Mouse (Mus musculus): ENCODE measurements around the gene Gm49368. TPM values are rescaled to one million over a fixed set of nuclear protein-coding genes. Genes with fewer than 3 reads are reported as not detected.

Gm49368 gene
- polyA plus RNA-seq, 1 experiment, result not detected

DNA sequence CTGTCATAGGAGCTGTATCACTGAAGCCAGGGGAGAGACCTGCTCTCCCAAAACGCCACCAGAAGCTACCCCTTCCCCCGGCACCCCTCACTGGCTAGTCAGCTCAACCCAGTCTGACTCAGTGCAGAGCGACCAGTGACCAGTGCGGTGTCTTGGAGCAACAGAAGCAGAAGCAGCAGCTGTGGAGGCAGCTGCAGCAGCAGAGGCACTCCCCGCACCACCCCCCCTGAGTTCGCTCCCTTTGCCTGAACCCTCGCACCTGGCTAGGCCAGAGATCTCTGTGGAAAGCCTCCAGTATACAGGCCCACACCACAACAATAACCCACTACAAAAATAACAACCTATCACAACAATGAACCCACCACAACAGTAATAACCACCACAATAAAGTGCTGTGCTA lies 3.9 kb upstream of the Gm49368 start:
- WGBS, result 68% methylated on average over 7 of the region's 7 CpGs
- no peak overlapping the region for H3K27ac ChIP-seq (ENCODE audit: insufficient read depth, low read length)
- H3K4me1 ChIP-seq (ENCODE audit: control insufficient read depth, insufficient read depth, low read length), result no peaks in the 10 kb centered on the region
- H3K27me3 ChIP-seq (ENCODE audit: control insufficient read depth, insufficient read depth, low read length), result no peaks in the 10 kb centered on the region
- TF ChIP-seq POLR2A (IDR thresholded peaks at IDR 0.05; ENCODE audit: borderline replicate concordance, insufficient read depth, low read length) (no peak), CTCF (IDR thresholded peaks at IDR 0.05; ENCODE audit: borderline replicate concordance, insufficient read depth, low read depth, low read length) (no peak)
- DNase-seq, result no peak
- no peak overlapping the region for H3K4me3 ChIP-seq (replicated peaks; ENCODE audit: insufficient read depth, low read depth, low read length)

DNA sequence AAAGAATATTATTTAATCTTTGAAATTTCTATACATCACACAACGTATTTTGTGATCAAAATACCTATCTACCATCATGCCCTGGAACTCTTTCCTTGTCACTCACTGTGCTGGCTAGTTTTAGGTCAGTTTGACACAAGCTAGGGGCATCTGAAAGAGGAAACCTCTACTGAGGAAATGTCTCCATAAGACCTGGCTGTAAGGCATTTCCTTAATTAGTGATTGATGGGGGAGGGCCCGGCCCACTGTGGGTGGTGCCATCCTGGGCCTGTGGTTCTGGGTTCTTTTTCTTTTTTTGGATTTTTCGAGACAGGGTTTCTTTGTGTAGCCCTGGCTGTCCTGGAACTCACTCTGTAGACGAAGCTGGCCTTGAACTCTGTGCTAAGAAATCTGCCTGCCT lies 3.4 kb upstream of the Gm49368 start:
- Histone ChIP-seq H3K27ac (ENCODE audit: insufficient read depth, low read length) (no peak overlapping the region), H3K4me3 (replicated peaks; ENCODE audit: insufficient read depth, low read depth, low read length) (no peak overlapping the region), H3K4me1 (ENCODE audit: control insufficient read depth, insufficient read depth, low read length) (no peaks in the 10 kb centered on the region), H3K27me3 (ENCODE audit: control insufficient read depth, insufficient read depth, low read length) (no peaks in the 10 kb centered on the region)
- no peak for DNase-seq
- no peak for TF ChIP-seq CTCF (IDR thresholded peaks at IDR 0.05; ENCODE audit: borderline replicate concordance, insufficient read depth, low read depth, low read length)
- TF ChIP-seq POLR2A (IDR thresholded peaks at IDR 0.05; ENCODE audit: borderline replicate concordance, insufficient read depth, low read length), result no peak
- 82% methylated on average over 4 of the region's 4 CpGs for WGBS

DNA sequence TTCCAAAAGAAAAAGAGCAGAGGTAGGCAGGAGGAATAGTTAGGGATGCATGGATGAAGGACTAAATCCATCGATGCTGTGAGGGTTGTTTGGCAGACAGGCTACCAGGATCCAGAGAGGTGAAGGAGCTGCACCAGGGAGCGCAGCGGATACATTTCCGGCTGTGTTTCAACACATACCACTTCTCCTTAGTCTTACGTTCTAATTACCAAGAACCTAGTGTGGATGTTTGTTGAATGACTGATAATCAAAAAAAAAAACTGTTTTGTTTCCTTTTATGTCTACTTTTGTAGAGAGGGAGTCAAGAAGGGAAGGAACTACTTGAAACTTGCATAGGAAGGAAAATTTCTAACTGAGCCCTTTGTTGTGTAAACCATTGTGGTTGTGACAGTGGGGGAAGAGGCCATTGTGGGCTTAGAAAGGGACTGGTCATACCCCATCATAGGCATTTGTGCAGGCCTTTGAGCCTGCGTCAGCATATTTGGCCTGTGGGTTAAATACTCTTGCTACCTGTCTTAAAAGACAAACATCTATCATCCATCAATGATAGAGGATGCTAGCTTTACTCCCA lies 813 bp downstream of the Gm49368 start:
- no peak for TF ChIP-seq POLR2A (IDR thresholded peaks at IDR 0.05; ENCODE audit: borderline replicate concordance, insufficient read depth, low read length)
- Histone ChIP-seq H3K27me3 (ENCODE audit: control insufficient read depth, insufficient read depth, low read length) (no peaks in the 10 kb centered on the region), H3K4me1 (ENCODE audit: control insufficient read depth, insufficient read depth, low read length) (no peaks in the 10 kb centered on the region), H3K27ac (ENCODE audit: insufficient read depth, low read length) (no peak overlapping the region), H3K4me3 (replicated peaks; ENCODE audit: insufficient read depth, low read depth, low read length) (no peak overlapping the region)
- no peak for DNase-seq
- 84% methylated on average over 6 of the region's 6 CpGs for WGBS

DNA sequence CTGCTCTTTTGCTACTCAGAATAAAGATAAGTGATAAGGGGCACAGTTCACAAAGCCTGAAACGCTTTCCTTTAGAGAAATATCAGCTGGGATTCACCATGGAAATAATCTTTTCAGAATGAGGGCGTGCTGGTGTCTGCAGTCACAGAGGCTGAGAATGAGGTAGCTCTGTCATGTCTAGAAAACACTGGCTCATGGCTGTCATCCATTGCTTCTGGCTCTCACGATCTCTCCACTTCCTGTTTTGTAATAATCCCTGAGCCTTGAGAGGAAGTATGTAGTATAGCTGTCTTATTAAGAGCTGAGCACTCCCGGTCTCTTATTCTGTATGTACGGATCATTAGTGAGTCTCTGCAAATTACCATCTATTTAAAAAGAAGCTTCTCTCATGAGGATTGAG lies 3.1 kb downstream of the Gm49368 start:
- WGBS, result 84% methylated on average over 5 of the region's 5 CpGs

DNA sequence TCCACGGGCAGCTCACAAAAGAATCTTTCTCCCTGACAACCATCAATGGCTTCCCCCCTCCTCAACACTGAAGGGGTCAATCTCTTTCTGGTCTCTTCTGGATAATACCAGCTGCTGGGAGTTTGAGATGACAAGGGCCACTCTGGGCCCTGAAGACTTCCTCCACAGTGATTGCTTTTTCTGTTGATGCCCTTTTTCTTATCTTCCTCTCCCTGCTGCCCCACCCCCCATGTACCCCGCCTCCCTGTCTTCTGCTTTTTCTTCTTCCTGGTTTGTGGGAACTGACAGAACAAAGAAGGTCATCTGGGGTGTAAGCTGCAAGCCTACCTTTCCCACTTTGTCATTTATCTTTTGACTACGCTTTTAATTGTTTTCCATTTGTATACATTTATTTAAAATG lies 5.4 kb downstream of the Gm49368 start:
- Histone ChIP-seq H3K4me1 (ENCODE audit: control insufficient read depth, insufficient read depth, low read length) (no peaks in the 10 kb centered on the region), H3K27ac (ENCODE audit: insufficient read depth, low read length) (no peak overlapping the region), H3K27me3 (ENCODE audit: control insufficient read depth, insufficient read depth, low read length) (no peaks in the 10 kb centered on the region), H3K4me3 (replicated peaks; ENCODE audit: insufficient read depth, low read depth, low read length) (no peak overlapping the region)
- WGBS, result 62% methylated on average over 3 of the region's 3 CpGs
- no peak for TF ChIP-seq POLR2A (IDR thresholded peaks at IDR 0.05; ENCODE audit: borderline replicate concordance, insufficient read depth, low read length)
- TF ChIP-seq CTCF (IDR thresholded peaks at IDR 0.05; ENCODE audit: borderline replicate concordance, insufficient read depth, low read depth, low read length), result no peak
- DNase-seq, result no peak

More for the DNA sequence above, 3.1 kb downstream of the Gm49368 start:
- Histone ChIP-seq H3K4me1 (ENCODE audit: control insufficient read depth, insufficient read depth, low read length) (no peaks in the 10 kb centered on the region), H3K4me3 (replicated peaks; ENCODE audit: insufficient read depth, low read depth, low read length) (no peak overlapping the region), H3K27ac (ENCODE audit: insufficient read depth, low read length) (no peak overlapping the region), H3K27me3 (ENCODE audit: control insufficient read depth, insufficient read depth, low read length) (no peaks in the 10 kb centered on the region)
- TF ChIP-seq CTCF (IDR thresholded peaks at IDR 0.05; ENCODE audit: borderline replicate concordance, insufficient read depth, low read depth, low read length) (no peak), POLR2A (IDR thresholded peaks at IDR 0.05; ENCODE audit: borderline replicate concordance, insufficient read depth, low read length) (no peak)
- no peak for DNase-seq

DNA sequence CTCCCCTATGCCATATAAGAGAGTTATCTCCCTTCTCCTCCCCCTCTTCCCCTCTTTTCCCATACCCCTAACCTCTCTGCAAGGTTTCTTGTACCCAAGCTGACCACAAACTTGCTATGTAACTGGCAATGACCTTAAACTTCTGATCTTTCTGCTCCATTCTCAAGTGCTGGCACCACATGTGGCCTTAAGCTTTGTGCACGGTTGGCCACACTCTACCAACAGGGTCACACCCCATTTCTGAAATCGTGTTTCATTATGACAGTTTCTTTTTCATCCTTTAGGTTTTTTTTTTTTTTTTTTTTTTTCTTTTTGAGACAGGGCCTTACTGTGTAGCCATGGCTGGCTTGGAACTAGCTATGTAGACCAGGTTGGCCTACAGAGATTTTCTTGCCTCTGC lies 7.4 kb downstream of the Gm49368 start:
- 48% methylated on average over 2 of the region's 2 CpGs for WGBS
- TF ChIP-seq CTCF (IDR thresholded peaks at IDR 0.05; ENCODE audit: borderline replicate concordance, insufficient read depth, low read depth, low read length), result no peak
- no peak overlapping the region for H3K27ac ChIP-seq (ENCODE audit: insufficient read depth, low read length)

DNA sequence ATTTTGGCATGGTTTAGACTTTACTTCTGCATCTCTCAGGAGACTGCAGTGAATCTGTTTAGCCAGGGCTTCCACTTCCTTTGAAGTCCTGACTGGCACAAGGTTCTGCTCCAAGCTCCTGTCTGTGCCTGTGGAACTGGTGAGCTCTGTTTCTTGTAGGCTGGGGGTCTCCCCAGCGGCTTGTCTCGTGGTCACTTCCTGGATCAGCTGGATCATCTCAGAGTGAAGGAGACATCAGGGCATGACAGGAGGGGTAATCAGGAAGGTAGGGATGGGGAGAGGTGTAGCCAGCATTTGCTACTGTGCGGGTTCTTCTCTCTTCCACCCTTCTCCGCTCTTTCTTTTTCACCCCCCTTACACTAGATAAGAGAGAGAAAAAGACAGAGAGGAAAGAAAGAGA lies 9.3 kb downstream of the Gm49368 start:
- 75% methylated on average over 4 of the region's 4 CpGs for WGBS
- no peak for TF ChIP-seq POLR2A (IDR thresholded peaks at IDR 0.05; ENCODE audit: borderline replicate concordance, insufficient read depth, low read length)
- TF ChIP-seq CTCF (IDR thresholded peaks at IDR 0.05; ENCODE audit: borderline replicate concordance, insufficient read depth, low read depth, low read length), result no peak
- no peak overlapping the region for H3K27ac ChIP-seq (ENCODE audit: insufficient read depth, low read length)
- H3K27me3 ChIP-seq (ENCODE audit: control insufficient read depth, insufficient read depth, low read length), result no peaks in the 10 kb centered on the region
- DNase-seq, result no peak
- no peaks in the 10 kb centered on the region for H3K4me1 ChIP-seq (ENCODE audit: control insufficient read depth, insufficient read depth, low read length)
- H3K4me3 ChIP-seq (replicated peaks; ENCODE audit: insufficient read depth, low read depth, low read length), result no peak overlapping the region

More for the DNA sequence above, 7.4 kb downstream of the Gm49368 start:
- DNase-seq, result no peak
- Histone ChIP-seq H3K4me1 (ENCODE audit: control insufficient read depth, insufficient read depth, low read length) (no peaks in the 10 kb centered on the region), H3K27me3 (ENCODE audit: control insufficient read depth, insufficient read depth, low read length) (no peaks in the 10 kb centered on the region), H3K4me3 (replicated peaks; ENCODE audit: insufficient read depth, low read depth, low read length) (no peak overlapping the region)

DNA sequence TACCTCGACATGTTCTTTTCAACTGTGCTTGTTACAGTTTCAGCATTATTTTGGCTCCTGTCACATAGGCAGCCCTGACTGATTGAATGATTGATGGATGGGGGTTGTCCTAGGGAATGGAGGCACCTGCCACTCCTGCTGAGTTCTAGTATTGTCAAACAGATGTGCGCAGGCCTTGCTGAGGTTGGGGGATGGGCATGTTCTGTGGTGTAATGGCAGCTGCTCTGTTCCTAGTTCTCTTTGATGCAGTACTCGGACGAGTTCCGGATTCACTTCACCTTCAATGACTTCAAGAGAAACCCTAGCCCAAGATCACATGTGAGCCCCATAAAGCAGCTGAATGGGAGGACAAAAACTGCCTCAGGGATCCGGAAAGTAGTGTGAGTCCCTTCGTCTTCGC lies 17.5 kb downstream of the Gm49368 start:
- H3K4me1 ChIP-seq (ENCODE audit: control insufficient read depth, insufficient read depth, low read length), result peaks cover 4% of the 10 kb centered on the region; the same call in 1 of the 2 replicates
- no peak overlapping the region for H3K4me3 ChIP-seq (replicated peaks; ENCODE audit: insufficient read depth, low read depth, low read length)
- no peak for TF ChIP-seq CTCF (IDR thresholded peaks at IDR 0.05; ENCODE audit: borderline replicate concordance, insufficient read depth, low read depth, low read length)
- no peak for TF ChIP-seq POLR2A (IDR thresholded peaks at IDR 0.05; ENCODE audit: borderline replicate concordance, insufficient read depth, low read length)
- no peaks in the 10 kb centered on the region for H3K27me3 ChIP-seq (ENCODE audit: control insufficient read depth, insufficient read depth, low read length)
- WGBS, result 88% methylated on average over 8 of the region's 8 CpGs
- DNase-seq, result no peak
- no peak overlapping the region for H3K27ac ChIP-seq (ENCODE audit: insufficient read depth, low read length)
